Mouse (Mus musculus): ENCODE results near the gene Auts2.

DNA sequence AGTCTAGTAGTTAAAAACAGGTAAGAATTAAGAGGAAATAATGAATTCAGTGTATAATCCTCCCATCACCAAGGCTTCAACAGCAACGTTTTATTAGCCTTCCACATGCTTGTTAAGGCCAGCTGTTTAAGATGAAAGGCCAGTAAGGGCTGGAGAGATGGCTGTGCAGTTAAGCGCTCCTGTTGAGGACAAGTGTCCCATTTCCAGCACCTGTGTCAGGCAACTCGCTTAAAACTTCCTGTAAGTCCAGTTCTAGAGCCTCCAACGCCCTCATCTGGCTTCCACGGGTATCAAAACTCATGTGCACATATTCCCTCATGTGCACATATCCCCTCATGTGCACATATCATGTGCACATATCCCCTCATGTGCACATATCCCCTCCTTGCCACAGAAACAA, 41.1 kb downstream of the Auts2 start:
- no peak for TF ChIP-seq CTCF (IDR thresholded peaks at IDR 0.05; ENCODE audit: extremely low read depth, insufficient read length, insufficient replicate concordance, low read depth, low read length)
- no peak for TF ChIP-seq POLR2A (IDR thresholded peaks at IDR 0.05; ENCODE audit: low read depth, low read length)

All from small intestine, adult 2 months (tissue).